Mouse (Mus musculus): ENCODE results near the gene Irgq.

DNA sequence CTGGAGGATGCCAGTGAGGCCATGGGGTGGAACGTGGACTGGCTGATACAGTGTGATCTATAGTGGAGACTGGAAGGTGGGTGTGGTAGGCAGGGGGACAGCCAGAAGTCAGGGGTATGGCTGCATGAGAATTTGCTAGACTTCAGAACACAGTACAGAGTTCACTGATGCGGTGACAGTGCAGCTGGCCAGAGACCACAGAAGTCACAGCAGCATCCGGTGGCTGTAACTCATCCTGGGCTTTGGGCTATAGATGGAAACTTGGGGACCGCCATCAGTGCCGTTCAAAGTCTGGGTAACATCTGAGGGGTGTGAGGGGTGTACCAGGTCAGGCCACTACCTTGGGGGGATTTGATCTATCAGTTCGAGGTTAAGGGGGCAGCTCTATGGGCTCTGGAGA lies 6.8 kb upstream of the Irgq start:
- no peak for TF ChIP-seq POLR2A (IDR thresholded peaks at IDR 0.05; ENCODE audit: low read depth, low read length)
- no peak for TF ChIP-seq HCFC1 (IDR thresholded peaks at IDR 0.05; ENCODE audit: low read depth, low read length)

Measured in CH12.LX (cell line).